ENCODE assay signal across 22 mouse cellular contexts in the genomic region with DNA sequence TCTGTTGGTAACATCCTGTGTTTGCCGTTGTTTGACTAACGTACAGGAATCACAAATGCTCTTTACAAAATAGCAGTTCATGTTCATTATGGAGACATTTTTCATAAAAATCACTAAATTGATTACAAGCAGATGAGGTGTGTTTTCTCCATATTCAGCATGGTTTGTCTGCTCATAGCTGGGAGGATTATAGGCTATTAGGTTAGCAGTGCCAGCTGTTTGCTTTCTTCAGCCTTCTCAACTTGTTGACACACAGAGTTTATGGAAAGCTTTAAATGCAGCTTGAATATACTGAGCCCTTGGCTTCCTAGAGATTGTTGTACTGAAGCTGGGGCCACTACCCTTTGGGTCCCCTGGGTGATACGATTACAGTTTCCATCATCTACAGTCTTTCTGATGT.
DNase-seq lines count a peak whose midpoint lies in the region; ATAC-seq and TF ChIP-seq lines count a peak whose summit lies in the region.
"Had no signal": no experiment of that assay in that cellular context is flagged by ENCODE, and none has a peak within 500 bp of the region (broad histone marks: within the 10 kb centered on the region; RNA-seq: fewer than 3 reads in every experiment).

No protein-coding gene starts in this region.

- no peak overlapping the region for H3K27ac ChIP-seq in lung, embryonic 14.5 days (ENCODE audit: low read depth)
- H3K27ac ChIP-seq in lung, embryonic 15.5 days: peak overlapping the region; percentile 13; the same call in 1 of the 2 replicates
- H3K27ac ChIP-seq in lung, embryonic 16.5 days (ENCODE audit: low read length): peak overlapping the region; percentile 31; the same call in 1 of the 2 replicates
- no peak overlapping the region for H3K27ac ChIP-seq in lung, postnatal 0 days (ENCODE audit: low read length)

- no peak overlapping the region for H3K9ac ChIP-seq in lung, embryonic 14.5 days
- H3K9ac ChIP-seq in lung, embryonic 15.5 days: no peak overlapping the region
- no peak overlapping the region for H3K9ac ChIP-seq in lung, embryonic 16.5 days (ENCODE audit: low read length)
- no peak overlapping the region for H3K9ac ChIP-seq in lung, postnatal 0 days (replicated peaks; ENCODE audit: low read depth)

- H3K4me2 ChIP-seq in lung, embryonic 14.5 days: no peak overlapping the region
- no peak overlapping the region for H3K4me2 ChIP-seq in lung, embryonic 15.5 days
- H3K4me2 ChIP-seq in lung, embryonic 16.5 days (ENCODE audit: low read depth, low read length): no peak overlapping the region
- no peak overlapping the region for H3K4me2 ChIP-seq in lung, postnatal 0 days (replicated peaks; ENCODE audit: low read depth, low read length)

- no peak for ATAC-seq in lung, embryonic 14.5 days (ENCODE audit: insufficient read depth)
- no peak for ATAC-seq in lung, embryonic 15.5 days (ENCODE audit: borderline replicate concordance, extremely low read depth, low FRiP score, low TSS enrichment)
- ATAC-seq in lung, embryonic 16.5 days (ENCODE audit: low read depth): peak; percentile 61; the same call in 1 of the 2 replicates
- peak; percentile 58 for ATAC-seq in lung, postnatal 0 days
- ATAC-seq: activated CD4-positive, CD25-positive, alpha-beta regulatory T cell, adult 4 months; CD4-positive, CD25-positive, alpha-beta regulatory T cell, adult 4 months; Patski had no signal

- no peaks in the 10 kb centered on the region for H3K4me1 ChIP-seq in lung, embryonic 14.5 days (ENCODE audit: insufficient read depth)
- 0 out of 2 replicates have a peak, but pooled peaks cover 2% of the 10 kb centered on the region for H3K4me1 ChIP-seq in lung, embryonic 15.5 days
- no peaks in the 10 kb centered on the region for H3K4me1 ChIP-seq in lung, embryonic 16.5 days (replicated peaks; ENCODE audit: control insufficient read depth, insufficient read depth, low read length)
- no peaks in the 10 kb centered on the region for H3K4me1 ChIP-seq in lung, postnatal 0 days (ENCODE audit: insufficient read depth, low read depth, low read length)

- no peaks in the 10 kb centered on the region for H3K27me3 ChIP-seq in lung, embryonic 14.5 days (ENCODE audit: insufficient read depth, low read length)
- no peaks in the 10 kb centered on the region for H3K27me3 ChIP-seq in lung, embryonic 15.5 days
- no peaks in the 10 kb centered on the region for H3K27me3 ChIP-seq in lung, embryonic 16.5 days (ENCODE audit: control insufficient read depth, insufficient read depth, low read depth, low read length)
- H3K27me3 ChIP-seq in lung, postnatal 0 days (replicated peaks; ENCODE audit: insufficient read depth, low read length): no peaks in the 10 kb centered on the region
- H3K27me3 ChIP-seq: CH12.LX, Patski had no signal

- no peak for TF ChIP-seq CTCF in lung, embryonic 14.5 days (IDR thresholded peaks at IDR 0.05; ENCODE audit: low read depth)
- TF ChIP-seq CTCF in lung, postnatal 0 days (IDR thresholded peaks at IDR 0.05): no peak

- DNase-seq in lung, embryonic 14.5 days: peak; percentile 45
- DNase-seq in lung, postnatal 10 days: no peak
- no peak for DNase-seq in lung, adult 18-20 months
- DNase-seq in lung, postnatal 25 days (ENCODE audit: low spot score): no peak
- DNase-seq in lung, postnatal 0 days (ENCODE audit: low spot score): peak; percentile 58
- no peak for DNase-seq in lung, postnatal 14 days
- DNase-seq: adrenal gland, adult 2 months; adrenal gland, adult 8-10 months; adrenal gland, postnatal 10 days; adrenal gland, postnatal 14 days; adrenal gland, postnatal 25 days; adrenal gland, postnatal 36 days; B cell, adult 2 months; cerebellum, adult 11 months; cerebellum, adult 11-12 months had no signal

- TF ChIP-seq EP300 in lung, postnatal 0 days (IDR thresholded peaks at IDR 0.05): no peak

- no peak overlapping the region for H3K4me3 ChIP-seq in lung, embryonic 14.5 days (ENCODE audit: low read depth, low read length)
- H3K4me3 ChIP-seq in lung, embryonic 15.5 days: no peak overlapping the region
- no peak overlapping the region for H3K4me3 ChIP-seq in lung, embryonic 16.5 days (ENCODE audit: low read length)
- H3K4me3 ChIP-seq in lung, postnatal 0 days (ENCODE audit: low read depth, low read length): no peak overlapping the region

- WGBS in lung, embryonic 14.5 days: 67% methylated on average over 3 of the region's 3 CpGs
- 64% methylated on average over 3 of the region's 3 CpGs for WGBS in lung, embryonic 15.5 days
- 60% methylated on average over 3 of the region's 3 CpGs for WGBS in lung, embryonic 16.5 days
- 78% methylated on average over 3 of the region's 3 CpGs for WGBS in lung, postnatal 0 days

- H3K36me3 ChIP-seq in lung, embryonic 14.5 days (ENCODE audit: insufficient read depth): no peaks in the 10 kb centered on the region
- no peaks in the 10 kb centered on the region for H3K36me3 ChIP-seq in lung, embryonic 15.5 days
- no peaks in the 10 kb centered on the region for H3K36me3 ChIP-seq in lung, embryonic 16.5 days (ENCODE audit: control insufficient read depth, insufficient read depth, low read length)
- no peaks in the 10 kb centered on the region for H3K36me3 ChIP-seq in lung, postnatal 0 days (ENCODE audit: insufficient read depth, low read length)
- H3K36me3 ChIP-seq: G1E had no signal

- no peaks in the 10 kb centered on the region for H3K9me3 ChIP-seq in lung, embryonic 14.5 days (ENCODE audit: low read depth, low read length)
- no peaks in the 10 kb centered on the region for H3K9me3 ChIP-seq in lung, embryonic 15.5 days
- no peaks in the 10 kb centered on the region for H3K9me3 ChIP-seq in lung, embryonic 16.5 days (ENCODE audit: control insufficient read depth, low read length)
- H3K9me3 ChIP-seq in lung, postnatal 0 days (ENCODE audit: low read length): no peaks in the 10 kb centered on the region
- H3K9me3 ChIP-seq: G1E had no signal

Comparison
In these comparisons a context has a peak if more than half of its experiments do, and no peak if none do; other contexts are left out.
1. ATAC-seq: peak in lung, embryonic 16.5 days (single experiment) and lung, postnatal 0 days (single experiment); none in lung, embryonic 14.5 days (single experiment) and lung, embryonic 15.5 days (single experiment).
2. DNase-seq: peak in lung, embryonic 14.5 days (single experiment) and lung, postnatal 0 days (single experiment); none in lung, postnatal 10 days (single experiment), lung, adult 18-20 months (0 of 2), lung, postnatal 25 days (single experiment) and lung, postnatal 14 days (single experiment).
3. H3K27ac ChIP-seq: peak in lung, embryonic 15.5 days (single experiment) and lung, embryonic 16.5 days (single experiment); none in lung, embryonic 14.5 days (single experiment) and lung, postnatal 0 days (single experiment).